Mouse (Mus musculus) erythroblast, adult 5-6 weeks (primary cell): ENCODE results near the gene Il27ra. TPM values are rescaled to one million over a fixed set of nuclear protein-coding genes. Genes with fewer than 3 reads are reported as not detected.

ENCODE experiments used
- ATAC-seq: replicated peaks from 2 replicates; pipeline ENCODE4 v1.8.0; 2016; ENCODE audit warnings: moderate number of reproducible peaks, mild to moderate bottlenecking, moderate TSS enrichment, inconsistent platforms; ENCODE audit not compliant: poor library complexity, low FRiP score, severe bottlenecking
- total RNA-seq, 2 experiments: library from RNA; stranded (forward) in 1 of 2; stranded (reverse) in 1 of 2; fragments of 150-400 nt in 1 of 2; fragments of 200-764, 138-1000 nt in 1 of 2; gene quantifications; 2 replicates each; pipeline versions ENCODE4 v1.2.3 to v1.2.4; 2015 to 2017; ENCODE audit warnings: low replicate concordance in 2 of 2

Gene Il27ra
- 0.63 and 0.96 TPM in 2 replicates for total RNA-seq (2015; ENCODE audit: low replicate concordance)
- 0.17 TPM in 1 of 2 replicates, not detected in the other for total RNA-seq (2017; ENCODE audit: low replicate concordance)

GRCm38 (mm10) chr8:84042066-84042947, at the start of gene Il27ra:
Gene Il27ra, minus strand, starts transcription at chr8:84042589.
- ATAC-seq: peak; percentile 67; the same call in 1 of the 2 replicates

GRCm38 (mm10) chr8:84090585-84090984, 48.2 kb upstream of the Il27ra start:
- no peak for ATAC-seq

- no peak for ATAC-seq
These were observed 46.9 kb upstream of the Il27ra start for GRCm38 (mm10) chr8:84089277-84089676.

- ATAC-seq: no peak
These were observed 45.4 kb upstream of the Il27ra start for GRCm38 (mm10) chr8:84087821-84088220.

GRCm38 (mm10) chr8:84087156-84087555, 44.8 kb upstream of the Il27ra start:
- ATAC-seq: no peak

GRCm38 (mm10) chr8:84084341-84085115, 42.1 kb upstream of the Il27ra start:
- no peak for ATAC-seq

- ATAC-seq: no peak
These were observed 41.4 kb upstream of the Il27ra start for GRCm38 (mm10) chr8:84083829-84084241.

GRCm38 (mm10) chr8:84079206-84079605, 36.8 kb upstream of the Il27ra start:
- ATAC-seq: no peak

- no peak for ATAC-seq
These were observed 34.5 kb upstream of the Il27ra start for GRCm38 (mm10) chr8:84076849-84077248.

GRCm38 (mm10) chr8:84076412-84076811, 34.0 kb upstream of the Il27ra start:
- ATAC-seq: no peak

- no peak for ATAC-seq
These were observed 31.0 kb upstream of the Il27ra start for GRCm38 (mm10) chr8:84073230-84073976.

GRCm38 (mm10) chr8:84072321-84072720, 29.9 kb upstream of the Il27ra start:
- ATAC-seq: no peak

- ATAC-seq: no peak
These were observed 29.5 kb upstream of the Il27ra start for GRCm38 (mm10) chr8:84071921-84072320.

- no peak for ATAC-seq
These were observed 28.3 kb upstream of the Il27ra start for GRCm38 (mm10) chr8:84070667-84071066.

GRCm38 (mm10) chr8:84070241-84070640, 27.9 kb upstream of the Il27ra start:
- no peak for ATAC-seq

- ATAC-seq: no peak
These were observed 27.4 kb upstream of the Il27ra start for GRCm38 (mm10) chr8:84069750-84070149.

- ATAC-seq: no peak
These were observed 26.8 kb upstream of the Il27ra start for GRCm38 (mm10) chr8:84069169-84069568.

GRCm38 (mm10) chr8:84068316-84069035, 26.1 kb upstream of the Il27ra start:
- no peak for ATAC-seq

- no peak for ATAC-seq
These were observed 25.5 kb upstream of the Il27ra start for GRCm38 (mm10) chr8:84067911-84068310.
